Mouse (Mus musculus): Measurements from ENCODE around the gene Barx2. TPM values are rescaled to one million over a fixed set of nuclear protein-coding genes. Genes with fewer than 3 reads are reported as not detected.

Gene Barx2
- polyA plus RNA-seq, 1 experiment from 2014 or later, result 0.31 TPM

DNA sequence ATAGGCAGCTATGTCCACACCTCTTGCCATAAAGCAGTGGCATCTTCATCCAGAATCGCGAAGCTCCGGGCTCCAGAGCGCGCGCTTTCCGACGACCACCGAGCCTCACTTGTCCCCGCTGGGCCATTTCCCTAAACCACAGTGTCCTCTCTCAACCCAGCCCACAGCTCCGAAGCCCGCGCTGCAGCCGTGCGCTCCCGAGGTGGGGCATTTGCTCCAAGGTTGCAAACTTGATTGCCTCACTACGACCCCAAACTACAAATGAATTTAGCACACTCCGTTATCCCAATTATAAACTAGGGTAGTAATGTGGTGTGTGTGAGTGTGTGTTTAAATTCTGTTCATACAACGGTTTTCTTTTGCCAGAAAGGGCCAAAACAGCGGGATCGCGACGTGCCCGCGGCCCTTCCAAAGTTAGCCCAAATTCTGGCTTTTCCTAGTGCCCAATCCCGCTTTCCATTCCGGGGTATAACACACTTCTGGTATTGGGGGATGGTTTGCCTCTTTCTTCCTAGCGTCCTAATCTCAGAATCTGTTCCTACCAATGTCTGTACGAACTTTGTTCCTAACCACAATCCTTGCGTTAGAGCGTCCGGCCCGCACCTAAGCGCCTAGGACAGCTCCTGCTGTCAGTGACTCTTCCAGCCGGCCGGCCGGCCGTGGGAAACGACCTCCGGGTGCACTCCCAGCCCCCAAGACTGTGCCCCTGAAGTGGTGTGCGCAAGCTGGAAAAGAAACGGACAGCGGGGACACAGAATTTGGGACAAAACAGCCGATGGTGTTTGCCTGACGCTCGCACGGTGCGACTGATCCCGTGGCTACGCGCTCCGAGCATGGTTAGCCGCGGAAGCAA, 703 bp upstream of the Barx2 start:
- DNase-seq (ENCODE audit: low spot score) (peak; percentile 57), ATAC-seq (ENCODE audit: insufficient read depth, low FRiP score, low TSS enrichment) (0 out of 2 replicates have a peak, but pooled peaks have one; percentile 27)
- no peaks in the 10 kb centered on the region for H3K9me3 ChIP-seq (ENCODE audit: control insufficient read depth, low read length)
- H3K27ac ChIP-seq (ENCODE audit: low read depth, low read length), result no peak overlapping the region
- H3K9ac ChIP-seq (ENCODE audit: low read length), result no peak overlapping the region
- H3K4me1 ChIP-seq (ENCODE audit: control insufficient read depth, insufficient read depth, low read length), result no peaks in the 10 kb centered on the region; the same call in none of the 2 replicates
- peak overlapping the region; percentile 97 for H3K4me2 ChIP-seq (ENCODE audit: low read depth)
- no peaks in the 10 kb centered on the region for H3K36me3 ChIP-seq (ENCODE audit: control insufficient read depth, insufficient read depth, low read length)
- H3K27me3 ChIP-seq (ENCODE audit: control insufficient read depth, insufficient read depth, low read length), result peaks cover 76% of the 10 kb centered on the region
- H3K4me3 ChIP-seq (ENCODE audit: low read depth, low read length), result peak overlapping the region; percentile 53
- WGBS, result under 1% methylated on average over 54 of the region's 54 CpGs

DNA sequence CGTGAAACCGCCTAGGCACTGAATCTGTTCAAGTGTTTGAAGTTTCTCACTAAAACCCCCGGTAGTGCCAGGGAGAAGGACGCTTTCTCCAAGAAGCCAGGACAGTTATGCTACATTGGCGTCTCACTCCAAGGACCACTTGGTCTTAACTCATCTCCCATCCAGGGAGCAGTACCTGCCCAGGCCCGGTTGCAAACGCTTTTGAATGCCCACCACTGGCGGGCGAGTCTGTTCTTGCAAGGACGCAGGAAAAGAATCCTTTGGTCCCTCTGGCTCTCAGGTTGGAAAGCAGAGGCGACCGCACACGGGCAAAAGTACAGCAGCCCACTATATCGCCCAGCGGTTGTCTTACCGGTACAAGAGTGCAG, 725 bp downstream of the Barx2 start:
- no peaks in the 10 kb centered on the region for H3K36me3 ChIP-seq (ENCODE audit: control insufficient read depth, insufficient read depth, low read length)
- H3K4me3 ChIP-seq (ENCODE audit: low read depth, low read length), result peak overlapping the region; percentile 53
- H3K27ac ChIP-seq (ENCODE audit: low read depth, low read length), result no peak overlapping the region
- WGBS, result under 1% methylated on average over 16 of the region's 16 CpGs
- DNase-seq (ENCODE audit: low spot score), result no peak
- H3K4me1 ChIP-seq (ENCODE audit: control insufficient read depth, insufficient read depth, low read length), result no peaks in the 10 kb centered on the region; the same call in none of the 2 replicates
- peaks cover 70% of the 10 kb centered on the region for H3K27me3 ChIP-seq (ENCODE audit: control insufficient read depth, insufficient read depth, low read length)
- peak overlapping the region; percentile 97 for H3K4me2 ChIP-seq (ENCODE audit: low read depth)
- no peak for ATAC-seq (ENCODE audit: insufficient read depth, low FRiP score, low TSS enrichment)
- no peak overlapping the region for H3K9ac ChIP-seq (ENCODE audit: low read length)
- no peaks in the 10 kb centered on the region for H3K9me3 ChIP-seq (ENCODE audit: control insufficient read depth, low read length)

DNA sequence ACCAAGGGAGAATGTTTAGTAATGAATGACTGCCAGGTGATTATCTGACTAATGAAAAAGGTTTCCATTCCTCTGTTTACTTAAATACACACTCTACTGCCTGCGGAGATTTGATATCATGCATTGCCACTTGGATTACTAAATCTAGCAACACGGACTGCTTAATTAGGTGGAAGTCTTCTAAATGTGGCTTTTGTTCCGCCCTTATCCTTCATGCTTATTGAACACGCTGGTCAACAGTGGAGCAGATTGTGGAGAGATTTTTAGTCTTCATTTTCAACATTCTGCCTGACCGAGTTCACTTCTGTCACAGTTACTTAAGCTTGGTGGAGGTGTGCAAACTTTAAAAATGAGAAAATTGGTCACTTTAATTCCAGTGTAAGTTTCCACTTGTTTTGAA, 3.0 kb downstream of the Barx2 start:
- Histone ChIP-seq H3K36me3 (ENCODE audit: control insufficient read depth, insufficient read depth, low read length) (no peaks in the 10 kb centered on the region), H3K27ac (ENCODE audit: low read depth, low read length) (no peak overlapping the region), H3K4me2 (ENCODE audit: low read depth) (no peak overlapping the region), H3K4me3 (ENCODE audit: low read depth, low read length) (no peak overlapping the region), H3K9me3 (ENCODE audit: control insufficient read depth, low read length) (no peaks in the 10 kb centered on the region), H3K27me3 (ENCODE audit: control insufficient read depth, insufficient read depth, low read length) (peaks cover 47% of the 10 kb centered on the region), H3K9ac (ENCODE audit: low read length) (no peak overlapping the region), H3K4me1 (ENCODE audit: control insufficient read depth, insufficient read depth, low read length) (no peaks in the 10 kb centered on the region; the same call in none of the 2 replicates)
- ATAC-seq (ENCODE audit: insufficient read depth, low FRiP score, low TSS enrichment) (no peak), DNase-seq (ENCODE audit: low spot score) (no peak)
- 66% methylated on average over 5 of the region's 5 CpGs for WGBS

DNA sequence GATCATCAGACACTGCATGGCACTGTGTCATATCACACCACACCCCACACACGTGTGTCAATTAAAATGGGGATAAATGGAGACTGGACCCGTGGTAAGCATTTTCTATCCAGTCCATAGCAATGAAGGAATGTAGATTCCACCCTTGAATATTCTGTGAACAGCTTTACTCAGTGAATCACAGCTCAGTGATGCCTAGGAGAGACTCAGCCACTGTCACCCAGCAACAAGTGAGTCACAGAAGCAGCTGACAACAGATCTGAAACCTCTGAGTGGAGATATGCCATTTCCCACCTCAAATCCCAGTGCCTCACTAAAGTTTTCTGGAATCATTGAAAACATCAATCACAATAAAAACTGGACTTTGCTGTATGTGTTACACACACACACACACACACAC, 11.5 kb downstream of the Barx2 start:
- Histone ChIP-seq H3K9me3 (ENCODE audit: control insufficient read depth, low read length) (no peaks in the 10 kb centered on the region), H3K27ac (ENCODE audit: low read depth, low read length) (no peak overlapping the region)
- 72% methylated on average over 2 of the region's 2 CpGs for WGBS

DNA sequence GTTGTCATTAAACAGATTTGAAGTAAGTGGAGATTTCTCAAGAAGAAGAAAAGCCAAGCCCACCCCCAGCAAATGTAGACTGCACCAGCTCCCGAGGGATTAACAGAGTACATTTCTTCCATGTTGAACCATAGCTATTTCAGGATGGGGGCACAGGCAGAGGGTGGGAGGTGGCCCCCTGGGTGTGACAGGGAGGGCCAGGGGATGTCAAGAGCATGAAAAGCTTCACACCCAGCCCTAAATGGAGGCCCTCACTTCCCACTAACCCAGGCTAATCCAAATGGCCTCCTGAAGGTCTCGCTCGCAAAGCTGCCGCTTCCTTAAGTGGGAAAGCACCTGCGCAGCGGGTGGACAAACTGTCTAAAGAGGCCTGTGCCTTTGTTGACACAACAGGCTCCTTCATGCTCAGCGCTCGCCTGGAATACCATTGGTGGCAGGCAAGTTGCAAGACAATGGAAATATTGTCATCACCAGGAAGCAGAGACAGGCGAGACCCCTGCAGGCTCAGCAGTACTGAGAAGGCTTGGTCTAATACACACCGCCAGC, 18.4 kb downstream of the Barx2 start:
- ATAC-seq (ENCODE audit: insufficient read depth, low FRiP score, low TSS enrichment), result no peak
- Histone ChIP-seq H3K27ac (ENCODE audit: low read depth, low read length) (no peak overlapping the region), H3K4me2 (ENCODE audit: low read depth) (no peak overlapping the region), H3K9me3 (ENCODE audit: control insufficient read depth, low read length) (no peaks in the 10 kb centered on the region), H3K9ac (ENCODE audit: low read length) (no peak overlapping the region), H3K4me3 (ENCODE audit: low read depth, low read length) (no peak overlapping the region), H3K27me3 (ENCODE audit: control insufficient read depth, insufficient read depth, low read length) (no peaks in the 10 kb centered on the region), H3K36me3 (ENCODE audit: control insufficient read depth, insufficient read depth, low read length) (no peaks in the 10 kb centered on the region), H3K4me1 (ENCODE audit: control insufficient read depth, insufficient read depth, low read length) (no peaks in the 10 kb centered on the region)
- peak; percentile 40 for DNase-seq (ENCODE audit: low spot score)
- WGBS, result 39% methylated on average over 10 of the region's 10 CpGs

More for the DNA sequence above, 11.5 kb downstream of the Barx2 start:
- H3K27me3 ChIP-seq (ENCODE audit: control insufficient read depth, insufficient read depth, low read length), result no peaks in the 10 kb centered on the region
- no peak overlapping the region for H3K4me3 ChIP-seq (ENCODE audit: low read depth, low read length)
- no peak overlapping the region for H3K4me2 ChIP-seq (ENCODE audit: low read depth)
- no peaks in the 10 kb centered on the region for H3K36me3 ChIP-seq (ENCODE audit: control insufficient read depth, insufficient read depth, low read length)
- H3K4me1 ChIP-seq (ENCODE audit: control insufficient read depth, insufficient read depth, low read length), result no peaks in the 10 kb centered on the region
- DNase-seq (ENCODE audit: low spot score) (no peak), ATAC-seq (ENCODE audit: insufficient read depth, low FRiP score, low TSS enrichment) (no peak)
- H3K9ac ChIP-seq (ENCODE audit: low read length), result no peak overlapping the region

DNA sequence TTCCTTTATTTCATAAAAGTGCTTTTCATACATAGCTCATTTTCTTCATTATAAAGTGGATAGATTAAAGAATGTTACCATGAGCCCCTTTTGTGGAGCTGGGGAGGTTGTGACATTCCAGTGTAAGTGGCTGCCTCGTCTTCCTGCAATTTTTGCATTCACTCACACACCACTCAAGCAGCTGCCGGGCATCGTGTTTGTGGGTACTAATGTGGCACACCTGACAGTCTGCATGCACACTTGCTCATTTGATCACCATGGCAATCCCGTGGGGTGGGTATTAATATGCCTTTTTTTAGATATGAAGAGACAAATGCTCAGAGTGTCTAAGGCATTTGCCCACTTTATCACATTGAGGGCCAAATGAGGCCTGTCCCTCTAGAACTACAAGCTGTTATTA, 24.9 kb downstream of the Barx2 start:
- Histone ChIP-seq H3K27me3 (ENCODE audit: control insufficient read depth, insufficient read depth, low read length) (no peaks in the 10 kb centered on the region), H3K36me3 (ENCODE audit: control insufficient read depth, insufficient read depth, low read length) (no peaks in the 10 kb centered on the region), H3K4me1 (ENCODE audit: control insufficient read depth, insufficient read depth, low read length) (no peaks in the 10 kb centered on the region), H3K9ac (ENCODE audit: low read length) (no peak overlapping the region), H3K9me3 (ENCODE audit: control insufficient read depth, low read length) (no peaks in the 10 kb centered on the region), H3K4me3 (ENCODE audit: low read depth, low read length) (no peak overlapping the region), H3K4me2 (ENCODE audit: low read depth) (no peak overlapping the region), H3K27ac (ENCODE audit: low read depth, low read length) (no peak overlapping the region)
- WGBS, result 87% methylated on average over 4 of the region's 4 CpGs
- no peak for ATAC-seq (ENCODE audit: insufficient read depth, low FRiP score, low TSS enrichment)
- no peak for DNase-seq (ENCODE audit: low spot score)

DNA sequence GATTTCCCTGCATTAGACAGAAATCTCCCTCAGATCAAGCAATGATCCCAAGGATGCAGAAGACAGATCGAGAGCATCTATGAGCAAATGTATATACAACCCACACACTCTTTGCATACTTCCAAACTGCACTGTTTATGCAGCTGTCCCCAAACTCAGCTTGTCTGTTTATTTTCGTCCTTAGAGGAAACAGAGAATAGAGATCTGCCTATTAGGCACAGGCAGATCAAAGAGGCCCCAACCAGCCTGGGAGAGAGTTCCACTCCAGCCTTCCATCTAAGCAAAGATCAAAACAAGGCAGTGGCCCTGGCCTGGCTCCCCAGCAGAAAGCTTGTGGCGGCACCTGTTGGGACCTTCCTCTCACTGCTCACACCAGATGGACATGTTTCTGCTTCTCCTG, 27.0 kb downstream of the Barx2 start:
- ATAC-seq (ENCODE audit: insufficient read depth, low FRiP score, low TSS enrichment), result no peak
- no peaks in the 10 kb centered on the region for H3K36me3 ChIP-seq (ENCODE audit: control insufficient read depth, insufficient read depth, low read length)

DNA sequence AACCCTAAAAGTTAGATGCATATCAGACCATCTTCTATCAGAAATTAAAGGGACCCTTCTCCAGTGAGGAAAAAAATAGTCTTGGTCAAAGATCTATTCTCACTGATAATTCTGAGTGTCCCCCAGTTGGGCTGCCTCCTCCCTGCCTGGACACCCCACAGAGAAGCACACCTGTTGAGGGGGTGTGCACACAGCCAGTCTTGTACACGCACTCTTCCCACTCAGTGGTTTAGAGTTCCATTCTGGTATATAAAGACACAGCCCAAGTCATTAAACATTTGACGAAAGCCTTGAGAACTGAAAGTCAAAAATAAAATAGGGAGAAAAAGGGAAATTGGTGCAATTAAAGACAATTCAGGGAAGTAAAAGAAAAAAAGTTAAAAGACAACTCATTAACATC, 30.9 kb downstream of the Barx2 start:
- no peak overlapping the region for H3K4me3 ChIP-seq (ENCODE audit: low read depth, low read length)
- whole genome bisulfite sequencing, result 91% methylated on average over 2 of the region's 2 CpGs
- H3K9me3 ChIP-seq (ENCODE audit: control insufficient read depth, low read length), result no peaks in the 10 kb centered on the region
- no peaks in the 10 kb centered on the region for H3K4me1 ChIP-seq (ENCODE audit: control insufficient read depth, insufficient read depth, low read length)
- no peak overlapping the region for H3K27ac ChIP-seq (ENCODE audit: low read depth, low read length)
- no peaks in the 10 kb centered on the region for H3K27me3 ChIP-seq (ENCODE audit: control insufficient read depth, insufficient read depth, low read length)
- no peak overlapping the region for H3K4me2 ChIP-seq (ENCODE audit: low read depth)
- DNase-seq (ENCODE audit: low spot score) (no peak), ATAC-seq (ENCODE audit: insufficient read depth, low FRiP score, low TSS enrichment) (no peak)
- H3K9ac ChIP-seq (ENCODE audit: low read length), result no peak overlapping the region
- no peaks in the 10 kb centered on the region for H3K36me3 ChIP-seq (ENCODE audit: control insufficient read depth, insufficient read depth, low read length)

More for the DNA sequence above, 27.0 kb downstream of the Barx2 start:
- no peak overlapping the region for H3K4me2 ChIP-seq (ENCODE audit: low read depth)
- no peaks in the 10 kb centered on the region for H3K9me3 ChIP-seq (ENCODE audit: control insufficient read depth, low read length)
- 50% methylated on average over 3 of the region's 3 CpGs for WGBS
- no peak overlapping the region for H3K27ac ChIP-seq (ENCODE audit: low read depth, low read length)
- H3K4me1 ChIP-seq (ENCODE audit: control insufficient read depth, insufficient read depth, low read length), result no peaks in the 10 kb centered on the region
- H3K4me3 ChIP-seq (ENCODE audit: low read depth, low read length), result no peak overlapping the region
- DNase-seq (ENCODE audit: low spot score), result no peak
- no peak overlapping the region for H3K9ac ChIP-seq (ENCODE audit: low read length)
- H3K27me3 ChIP-seq (ENCODE audit: control insufficient read depth, insufficient read depth, low read length), result no peaks in the 10 kb centered on the region

DNA sequence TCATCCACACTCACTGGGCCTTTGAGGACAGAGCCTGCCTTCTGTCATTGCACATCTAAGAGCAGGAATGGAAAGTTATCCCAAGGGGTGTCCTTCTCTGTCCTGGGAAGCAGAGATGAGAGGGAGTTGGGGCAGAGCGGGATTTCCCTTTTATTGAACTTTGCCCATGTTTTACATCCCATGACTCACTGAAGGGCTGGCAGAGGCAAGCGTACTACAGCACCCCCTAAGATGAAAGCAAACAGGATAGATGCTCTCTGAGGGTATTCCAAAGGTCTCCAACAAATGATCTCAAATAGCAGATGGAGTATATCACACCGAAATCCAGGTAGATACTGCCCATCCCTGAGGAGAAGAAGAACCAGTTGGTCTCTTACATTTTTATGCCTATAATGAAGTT, 37.7 kb downstream of the Barx2 start:
- no peak overlapping the region for H3K27ac ChIP-seq (ENCODE audit: low read depth, low read length)
- no peaks in the 10 kb centered on the region for H3K27me3 ChIP-seq (ENCODE audit: control insufficient read depth, insufficient read depth, low read length)
- no peaks in the 10 kb centered on the region for H3K36me3 ChIP-seq (ENCODE audit: control insufficient read depth, insufficient read depth, low read length)
- H3K4me3 ChIP-seq (ENCODE audit: low read depth, low read length), result no peak overlapping the region
- WGBS, result 90% methylated on average over 3 of the region's 3 CpGs
- no peaks in the 10 kb centered on the region for H3K9me3 ChIP-seq (ENCODE audit: control insufficient read depth, low read length)
- no peak for DNase-seq (ENCODE audit: low spot score)
- no peak overlapping the region for H3K4me2 ChIP-seq (ENCODE audit: low read depth)
- ATAC-seq (ENCODE audit: insufficient read depth, low FRiP score, low TSS enrichment), result no peak
- H3K4me1 ChIP-seq (ENCODE audit: control insufficient read depth, insufficient read depth, low read length), result no peaks in the 10 kb centered on the region
- H3K9ac ChIP-seq (ENCODE audit: low read length), result no peak overlapping the region

All from neural tube, embryonic 11.5 days (tissue).